Mouse (Mus musculus) erythroblast, embryonic 14.5 days (primary cell): ENCODE measurements around the gene Dennd6b. TPM values are rescaled to one million over a fixed set of nuclear protein-coding genes. Genes with fewer than 3 reads are reported as not detected.

Experiments
- H3K27me3 ChIP-seq: 2 replicates; pipeline ENCODE4 v1.6.1; 2012; ENCODE audit warnings: inconsistent platforms; ENCODE audit not compliant: control insufficient read depth
- H3K36me3 ChIP-seq: 2 replicates; pipeline ENCODE4 v1.6.1; 2012; ENCODE audit warnings: mild to moderate bottlenecking, inconsistent platforms; ENCODE audit not compliant: control insufficient read depth
- H3K4me1 ChIP-seq: 2 replicates; pipeline ENCODE4 v1.6.1; 2012; ENCODE audit warnings: inconsistent platforms; ENCODE audit not compliant: control insufficient read depth
- H3K4me3 ChIP-seq: replicated peaks from 2 replicates; pipeline ENCODE3; 2012; ENCODE audit warnings: moderate library complexity, mild to moderate bottlenecking, inconsistent platforms
- H3K9me3 ChIP-seq: 2 replicates; pipeline ENCODE4 v1.6.1; 2012; ENCODE audit warnings: low read length, inconsistent platforms, mixed read lengths; ENCODE audit not compliant: control insufficient read depth
- GATA1 ChIP-seq: IDR thresholded peaks from 2 replicates; pipeline ENCODE4 v1.6.1; 2012; ENCODE audit warnings: low read length, inconsistent platforms, mixed read lengths
- TAL1 ChIP-seq: IDR thresholded peaks from 3 replicates; pipeline ENCODE4 v1.6.1; 2012; ENCODE audit warnings: low read length, inconsistent platforms, mixed read lengths
- polyA plus RNA-seq: library from polyadenylated mRNA; stranded (reverse); fragments of >175 nt; gene quantifications from 2 replicates; pipeline ENCODE4 v1.2.3, GENCODE M21; 2012

Dennd6b gene
- polyA plus RNA-seq, 1 experiment = 0.62 TPM

- Histone ChIP-seq H3K9me3 (peaks cover 3% of the 10 kb centered on the region; the same call in 1 of the 2 replicates), H3K27me3 (peaks cover 68% of the 10 kb centered on the region), H3K4me1 (peaks cover 11% of the 10 kb centered on the region), H3K36me3 (no peaks in the 10 kb centered on the region; the same call in 1 of the 2 replicates), H3K4me3 (peak within 1 kb of the TSS; percentile 36)
- TF ChIP-seq GATA1 (no peak), TAL1 (no peak)
Observed at GRCm38 (mm10) chr15:89149271-89150040, 46.8 kb downstream of the Dennd6b start, which contains the start of gene Mapk11. Mapk11 (minus strand) TSS chr15:89149628.

- peaks cover 74% of the 10 kb centered on the region for H3K27me3 ChIP-seq
- peaks cover 11% of the 10 kb centered on the region for H3K4me1 ChIP-seq
- peak overlapping the region; percentile 36 for H3K4me3 ChIP-seq
- peaks cover 3% of the 10 kb centered on the region; the same call in 1 of the 2 replicates for H3K9me3 ChIP-seq
- TF ChIP-seq GATA1 (no peak), TAL1 (no peak)
- no peaks in the 10 kb centered on the region for H3K36me3 ChIP-seq
Observed at GRCm38 (mm10) chr15:89148496-89149270, 47.6 kb downstream of the Dennd6b start.

- H3K27me3 ChIP-seq = peaks cover 82% of the 10 kb centered on the region
- TF ChIP-seq TAL1 (no peak), GATA1 (no peak)
- no peak overlapping the region for H3K4me3 ChIP-seq
Observed at GRCm38 (mm10) chr15:89147895-89148294, 48.4 kb downstream of the Dennd6b start.

GRCm38 (mm10) chr15:89147456-89147855 lies 48.8 kb downstream of the Dennd6b start:
- Histone ChIP-seq H3K4me3 (no peak overlapping the region), H3K27me3 (peaks cover 87% of the 10 kb centered on the region), H3K36me3 (no peaks in the 10 kb centered on the region), H3K9me3 (peaks cover 3% of the 10 kb centered on the region; the same call in 1 of the 2 replicates), H3K4me1 (peaks cover 11% of the 10 kb centered on the region)
- TF ChIP-seq GATA1 (no peak), TAL1 (no peak)

More at GRCm38 (mm10) chr15:89147895-89148294, 48.4 kb downstream of the Dennd6b start:
- Histone ChIP-seq H3K4me1 (peaks cover 11% of the 10 kb centered on the region), H3K9me3 (peaks cover 3% of the 10 kb centered on the region; the same call in 1 of the 2 replicates), H3K36me3 (no peaks in the 10 kb centered on the region)

GRCm38 (mm10) chr15:89147024-89147423 lies 49.3 kb downstream of the Dennd6b start:
- TF ChIP-seq TAL1 (no peak), GATA1 (no peak)
- no peaks in the 10 kb centered on the region for H3K36me3 ChIP-seq
- H3K4me3 ChIP-seq = no peak overlapping the region
- peaks cover 3% of the 10 kb centered on the region; the same call in 1 of the 2 replicates for H3K9me3 ChIP-seq
- peaks cover 11% of the 10 kb centered on the region for H3K4me1 ChIP-seq
- peaks cover 88% of the 10 kb centered on the region for H3K27me3 ChIP-seq

- no peak overlapping the region for H3K4me3 ChIP-seq
- TF ChIP-seq TAL1 = no peak
- TF ChIP-seq GATA1 = no peak
- H3K4me1 ChIP-seq = peaks cover 11% of the 10 kb centered on the region
- H3K27me3 ChIP-seq = peaks cover 93% of the 10 kb centered on the region
- no peaks in the 10 kb centered on the region for H3K36me3 ChIP-seq
- peaks cover 3% of the 10 kb centered on the region; the same call in 1 of the 2 replicates for H3K9me3 ChIP-seq
Observed at GRCm38 (mm10) chr15:89146537-89146936, 49.8 kb downstream of the Dennd6b start.

GRCm38 (mm10) chr15:89145813-89146350 lies 50.4 kb downstream of the Dennd6b start:
- peaks cover 98% of the 10 kb centered on the region for H3K27me3 ChIP-seq
- TF ChIP-seq GATA1 (no peak), TAL1 (no peak)
- H3K36me3 ChIP-seq = no peaks in the 10 kb centered on the region
- H3K9me3 ChIP-seq = peaks cover 3% of the 10 kb centered on the region; the same call in 1 of the 2 replicates
- no peak overlapping the region for H3K4me3 ChIP-seq
- peaks cover 11% of the 10 kb centered on the region for H3K4me1 ChIP-seq

- TF ChIP-seq TAL1 = no peak
- peaks cover 11% of the 10 kb centered on the region for H3K4me1 ChIP-seq
- no peaks in the 10 kb centered on the region for H3K36me3 ChIP-seq
- H3K9me3 ChIP-seq = peaks cover 4% of the 10 kb centered on the region; the same call in 1 of the 2 replicates
- peaks cover 98% of the 10 kb centered on the region for H3K27me3 ChIP-seq
- H3K4me3 ChIP-seq = no peak overlapping the region
Observed at GRCm38 (mm10) chr15:89144965-89145364, 51.3 kb downstream of the Dennd6b start.

GRCm38 (mm10) chr15:89143134-89143533 lies 53.2 kb downstream of the Dennd6b start:
- peaks cover 98% of the 10 kb centered on the region for H3K27me3 ChIP-seq
- H3K9me3 ChIP-seq = peaks cover 4% of the 10 kb centered on the region; the same call in 1 of the 2 replicates
- no peak for TF ChIP-seq GATA1
- TF ChIP-seq TAL1 = no peak
- no peak overlapping the region for H3K4me3 ChIP-seq
- peaks cover 5% of the 10 kb centered on the region for H3K4me1 ChIP-seq
- no peaks in the 10 kb centered on the region for H3K36me3 ChIP-seq
